Comparison of ENCODE assay signal across 7 mouse cellular contexts in genomic region chr5:132074360-132074723, GRCm38 (mm10).
A peak's percentile ranks its signal among the peaks of the same experiment; 100 is the strongest.
DNase-seq lines count a peak whose midpoint lies in the region; ATAC-seq and TF ChIP-seq lines count a peak whose summit lies in the region.

No protein-coding gene starts in this region.

- H3K9me3 ChIP-seq in lung, postnatal 0 days (ENCODE audit: low read length) = no peaks in the 10 kb centered on the region
- H3K9me3 ChIP-seq in limb, embryonic 11.5 days (ENCODE audit: control insufficient read depth, low read length) = no peaks in the 10 kb centered on the region

- peak overlapping the region; percentile 12; the same call in 1 of the 2 replicates for H3K4me2 ChIP-seq in lung, postnatal 0 days (replicated peaks; ENCODE audit: low read depth, low read length)
- H3K4me2 ChIP-seq in limb, embryonic 11.5 days (ENCODE audit: low read depth, severe bottlenecking) = peak overlapping the region; percentile 36

- WGBS in lung, postnatal 0 days = 24% methylated on average over 11 of the region's 11 CpGs
- WGBS in limb, embryonic 11.5 days = 10% methylated on average over 11 of the region's 11 CpGs

- no peak overlapping the region for H3K9ac ChIP-seq in lung, postnatal 0 days (replicated peaks; ENCODE audit: low read depth)
- no peak overlapping the region for H3K9ac ChIP-seq in limb, embryonic 11.5 days (ENCODE audit: low read length)

- H3K36me3 ChIP-seq in lung, postnatal 0 days (ENCODE audit: insufficient read depth, low read length) = no peaks in the 10 kb centered on the region
- no peaks in the 10 kb centered on the region for H3K36me3 ChIP-seq in limb, embryonic 11.5 days (ENCODE audit: control insufficient read depth, insufficient read depth, low read length)

- H3K27me3 ChIP-seq in lung, postnatal 0 days (replicated peaks; ENCODE audit: insufficient read depth, low read length) = no peaks in the 10 kb centered on the region
- H3K27me3 ChIP-seq in limb, embryonic 11.5 days (ENCODE audit: control insufficient read depth, insufficient read depth, low read length) = no peaks in the 10 kb centered on the region

- no peak for TF ChIP-seq CTCF in lung, postnatal 0 days (IDR thresholded peaks at IDR 0.05)

- no peak overlapping the region for H3K27ac ChIP-seq in lung, postnatal 0 days (ENCODE audit: low read length)
- H3K27ac ChIP-seq in limb, embryonic 11.5 days (replicated peaks; ENCODE audit: low read depth, low read length) = 0 out of 2 replicates have a peak overlapping the region, but pooled peaks have one; percentile 42

- TF ChIP-seq EP300 in lung, postnatal 0 days (IDR thresholded peaks at IDR 0.05) = no peak

- DNase-seq in lung, postnatal 0 days (ENCODE audit: low spot score) = no peak
- DNase-seq in lung, adult 18-20 months = no peak
- peak; percentile 76 for DNase-seq in forelimb bud, embryonic 11.5 days (ENCODE audit: low read depth, low spot score)
- DNase-seq in limb, embryonic 11.5 days (ENCODE audit: low spot score) = peak; percentile 76
- DNase-seq in skeletal muscle tissue, adult 2 months (ENCODE audit: low read depth, low spot score) = peak; percentile 29
- DNase-seq in kidney, postnatal 36 days = no peak

- no peak overlapping the region for H3K4me3 ChIP-seq in lung, postnatal 0 days (ENCODE audit: low read depth, low read length)
- H3K4me3 ChIP-seq in limb, embryonic 11.5 days (ENCODE audit: low read depth, low read length) = no peak overlapping the region

- no peaks in the 10 kb centered on the region for H3K4me1 ChIP-seq in lung, postnatal 0 days (ENCODE audit: insufficient read depth, low read depth, low read length)
- H3K4me1 ChIP-seq in limb, embryonic 11.5 days (ENCODE audit: control insufficient read depth, insufficient read depth, low read length) = peaks cover 37% of the 10 kb centered on the region

- ATAC-seq in lung, postnatal 0 days = no peak
- peak; percentile 67; the same call in 1 of the 2 replicates for ATAC-seq in limb, embryonic 11.5 days (ENCODE audit: insufficient number of reproducible peaks, low FRiP score, low TSS enrichment, low read depth)
- no peak for ATAC-seq in erythroid progenitor cell, adult 5-6 weeks (replicated peaks; ENCODE audit: low FRiP score, poor library complexity, severe bottlenecking)

Comparison
In these comparisons a context has a peak if more than half of its experiments do, and no peak if none do; other contexts are left out.
1. DNase-seq: peak in forelimb bud, embryonic 11.5 days (single experiment), limb, embryonic 11.5 days (single experiment) and skeletal muscle tissue, adult 2 months (single experiment); none in lung, postnatal 0 days (single experiment), lung, adult 18-20 months (0 of 2) and kidney, postnatal 36 days (0 of 2).